Mouse (Mus musculus) lung, embryonic 16.5 days (tissue): ENCODE results near the gene Slc10a7. TPM values are rescaled to one million over a fixed set of nuclear protein-coding genes. Genes with fewer than 3 reads are reported as not detected.
A peak's percentile ranks its signal among the peaks of the same experiment; 100 is the strongest.

Experiments used
- ATAC-seq: fragments of 200-750 bp; cut with Nextera tagmentation; 2 replicates; pipeline ENCODE4 v1.8.0; 2017; ENCODE audit warnings: low read depth, mild to moderate bottlenecking, moderate library complexity
- H3K27ac ChIP-seq: fragments of 300-500 bp; sonication (generic); 2 replicates; pipeline ENCODE4 v1.5.1; 2014; ENCODE audit warnings: mild to moderate bottlenecking, control low read depth, low read length
- H3K27me3 ChIP-seq: fragments of 300-500 bp; sonication (generic); 2 replicates; pipeline ENCODE4 v1.6.1; 2014; ENCODE audit warnings: low read depth, low read length, mixed read lengths; ENCODE audit not compliant: control insufficient read depth, insufficient read depth
- H3K36me3 ChIP-seq: fragments of 300-500 bp; sonication (generic); 2 replicates; pipeline ENCODE4 v1.6.1; 2014; ENCODE audit warnings: low read length; ENCODE audit not compliant: control insufficient read depth, insufficient read depth
- H3K4me1 ChIP-seq: fragments of 300-500 bp; sonication (generic); replicated peaks from 2 replicates; pipeline ENCODE4 v1.6.1; 2014; ENCODE audit warnings: low read length, mixed read lengths; ENCODE audit not compliant: control insufficient read depth, insufficient read depth
- H3K4me2 ChIP-seq: fragments of 300-500 bp; sonication (generic); 2 replicates; pipeline ENCODE4 v1.6.1; 2014; ENCODE audit warnings: low read depth, low read length, control low read depth
- H3K4me3 ChIP-seq: fragments of 300-500 bp; sonication (generic); 2 replicates; pipeline ENCODE4 v1.5.1; 2014; ENCODE audit warnings: mild to moderate bottlenecking, low read length, control low read depth
- H3K9ac ChIP-seq: fragments of 300-500 bp; sonication (generic); 2 replicates; pipeline ENCODE4 v1.6.1; 2014; ENCODE audit warnings: low read length, control low read depth
- H3K9me3 ChIP-seq: fragments of 300-500 bp; sonication (generic); 2 replicates; pipeline ENCODE4 v1.6.1; 2016; ENCODE audit warnings: low read length; ENCODE audit not compliant: control insufficient read depth
- WGBS: fragments of 180-500 bp; shearing (Covaris S2); extraction: QIAGEN DNeasy Blood & Tissue Kit; methylation state at CpG from one replicate; pipeline ENCODE4 v1.1.7; 2014; 5-methylcytosine and 5-hydroxymethylcytosine counted together
- polyA plus RNA-seq: library from polyadenylated mRNA; unstranded; fragments of >200 nt; fragmentation: Nextera tagmentation; extraction: Ambion mirVana; gene quantifications from 2 replicates; pipeline ENCODE4 v1.2.1, GENCODE M21; 2015

Gene Slc10a7
- polyA plus RNA-seq, 1 experiment from 2014 or later = 21.6 TPM

GRCm38 (mm10) chr8:78741965-78742364 lies 232.8 kb downstream of the Slc10a7 start:
- Histone ChIP-seq H3K4me1 (peaks cover 26% of the 10 kb centered on the region), H3K27me3 (no peaks in the 10 kb centered on the region), H3K4me2 (no peak overlapping the region), H3K4me3 (no peak overlapping the region), H3K36me3 (no peaks in the 10 kb centered on the region), H3K27ac (peak overlapping the region; percentile 94), H3K9ac (0 out of 2 replicates have a peak overlapping the region, but pooled peaks have one; percentile 47), H3K9me3 (no peaks in the 10 kb centered on the region)
- WGBS = 12% methylated on average over 3 of the region's 3 CpGs
- ATAC-seq = peak; percentile 48

GRCm38 (mm10) chr8:78742453-78742852 lies 233.3 kb downstream of the Slc10a7 start:
- no peak overlapping the region for H3K9ac ChIP-seq
- H3K9me3 ChIP-seq = no peaks in the 10 kb centered on the region
- H3K4me1 ChIP-seq = peaks cover 26% of the 10 kb centered on the region
- WGBS = 14% methylated on average over 2 of the region's 2 CpGs
- H3K27me3 ChIP-seq = no peaks in the 10 kb centered on the region
- H3K4me3 ChIP-seq = no peak overlapping the region
- peak; percentile 96 for ATAC-seq
- no peak overlapping the region for H3K4me2 ChIP-seq
- peak overlapping the region; percentile 94 for H3K27ac ChIP-seq
- no peaks in the 10 kb centered on the region for H3K36me3 ChIP-seq

- no peak overlapping the region for H3K27ac ChIP-seq
Measured at GRCm38 (mm10) chr8:78747052-78747451, 237.9 kb downstream of the Slc10a7 start.

GRCm38 (mm10) chr8:78748701-78749100 lies 239.6 kb downstream of the Slc10a7 start:
- H3K4me1 ChIP-seq = no peaks in the 10 kb centered on the region; the same call in 1 of the 2 replicates
- no peaks in the 10 kb centered on the region for H3K36me3 ChIP-seq
- H3K27ac ChIP-seq = no peak overlapping the region
- no peaks in the 10 kb centered on the region for H3K27me3 ChIP-seq
- no peak for ATAC-seq
- H3K9me3 ChIP-seq = no peaks in the 10 kb centered on the region
- WGBS = 72% methylated on average over 4 of the region's 4 CpGs
- H3K4me2 ChIP-seq = no peak overlapping the region
- H3K9ac ChIP-seq = no peak overlapping the region
- H3K4me3 ChIP-seq = no peak overlapping the region

More at GRCm38 (mm10) chr8:78747052-78747451, 237.9 kb downstream of the Slc10a7 start:
- H3K9me3 ChIP-seq = no peaks in the 10 kb centered on the region
- no peak for ATAC-seq
- H3K4me1 ChIP-seq = peaks cover 12% of the 10 kb centered on the region
- no peaks in the 10 kb centered on the region for H3K27me3 ChIP-seq
- no peak overlapping the region for H3K4me2 ChIP-seq
- H3K36me3 ChIP-seq = no peaks in the 10 kb centered on the region
- no peak overlapping the region for H3K9ac ChIP-seq
- no peak overlapping the region for H3K4me3 ChIP-seq

GRCm38 (mm10) chr8:78749861-78750825 lies 241.0 kb downstream of the Slc10a7 start:
- Histone ChIP-seq H3K36me3 (no peaks in the 10 kb centered on the region), H3K9ac (no peak overlapping the region), H3K9me3 (no peaks in the 10 kb centered on the region), H3K4me2 (no peak overlapping the region), H3K4me3 (no peak overlapping the region), H3K27ac (no peak overlapping the region), H3K27me3 (no peaks in the 10 kb centered on the region), H3K4me1 (no peaks in the 10 kb centered on the region; the same call in 1 of the 2 replicates)
- WGBS = 72% methylated on average over 8 of the region's 8 CpGs
- ATAC-seq = no peak

GRCm38 (mm10) chr8:78751151-78751550 lies 242.0 kb downstream of the Slc10a7 start:
- no peak overlapping the region for H3K4me3 ChIP-seq
- no peak overlapping the region for H3K9ac ChIP-seq
- H3K4me2 ChIP-seq = no peak overlapping the region
- peak overlapping the region; percentile 53 for H3K27ac ChIP-seq
- no peaks in the 10 kb centered on the region for H3K36me3 ChIP-seq
- ATAC-seq = no peak
- no peaks in the 10 kb centered on the region; the same call in 1 of the 2 replicates for H3K4me1 ChIP-seq
- no peaks in the 10 kb centered on the region for H3K27me3 ChIP-seq
- H3K9me3 ChIP-seq = no peaks in the 10 kb centered on the region
- WGBS = 78% methylated on average over 6 of the region's 6 CpGs

- no peaks in the 10 kb centered on the region; the same call in 1 of the 2 replicates for H3K4me1 ChIP-seq
- H3K9me3 ChIP-seq = no peaks in the 10 kb centered on the region
- no peak overlapping the region for H3K9ac ChIP-seq
- H3K4me3 ChIP-seq = no peak overlapping the region
- WGBS = 80% methylated on average over 4 of the region's 4 CpGs
- no peak for ATAC-seq
- no peaks in the 10 kb centered on the region for H3K36me3 ChIP-seq
- no peaks in the 10 kb centered on the region for H3K27me3 ChIP-seq
- H3K4me2 ChIP-seq = no peak overlapping the region
- no peak overlapping the region for H3K27ac ChIP-seq
Measured at GRCm38 (mm10) chr8:78754986-78755385, 245.8 kb downstream of the Slc10a7 start.

- no peak overlapping the region for H3K27ac ChIP-seq
- no peaks in the 10 kb centered on the region for H3K4me1 ChIP-seq
- H3K9ac ChIP-seq = no peak overlapping the region
- H3K4me3 ChIP-seq = no peak overlapping the region
- no peak overlapping the region for H3K4me2 ChIP-seq
- ATAC-seq = no peak
- no peaks in the 10 kb centered on the region for H3K27me3 ChIP-seq
- peaks cover 3% of the 10 kb centered on the region; the same call in 1 of the 2 replicates for H3K9me3 ChIP-seq
- H3K36me3 ChIP-seq = no peaks in the 10 kb centered on the region
Measured at GRCm38 (mm10) chr8:78759139-78759538, 250.0 kb downstream of the Slc10a7 start.

GRCm38 (mm10) chr8:78764976-78765375 lies 255.8 kb downstream of the Slc10a7 start:
- no peak overlapping the region for H3K9ac ChIP-seq
- no peak overlapping the region for H3K27ac ChIP-seq
- H3K9me3 ChIP-seq = peaks cover 3% of the 10 kb centered on the region; the same call in 1 of the 2 replicates
- no peak overlapping the region for H3K4me2 ChIP-seq
- no peaks in the 10 kb centered on the region for H3K27me3 ChIP-seq
- no peak overlapping the region for H3K4me3 ChIP-seq
- no peaks in the 10 kb centered on the region for H3K4me1 ChIP-seq
- H3K36me3 ChIP-seq = no peaks in the 10 kb centered on the region
- ATAC-seq = no peak
